Mouse (Mus musculus): ENCODE measurements around the gene Hcn2. TPM values are rescaled to one million over a fixed set of nuclear protein-coding genes. Genes with fewer than 3 reads are reported as not detected.

The Hcn2 gene
- polyA plus RNA-seq, 1 experiment from 2014 or later = 0.45 TPM

DNA sequence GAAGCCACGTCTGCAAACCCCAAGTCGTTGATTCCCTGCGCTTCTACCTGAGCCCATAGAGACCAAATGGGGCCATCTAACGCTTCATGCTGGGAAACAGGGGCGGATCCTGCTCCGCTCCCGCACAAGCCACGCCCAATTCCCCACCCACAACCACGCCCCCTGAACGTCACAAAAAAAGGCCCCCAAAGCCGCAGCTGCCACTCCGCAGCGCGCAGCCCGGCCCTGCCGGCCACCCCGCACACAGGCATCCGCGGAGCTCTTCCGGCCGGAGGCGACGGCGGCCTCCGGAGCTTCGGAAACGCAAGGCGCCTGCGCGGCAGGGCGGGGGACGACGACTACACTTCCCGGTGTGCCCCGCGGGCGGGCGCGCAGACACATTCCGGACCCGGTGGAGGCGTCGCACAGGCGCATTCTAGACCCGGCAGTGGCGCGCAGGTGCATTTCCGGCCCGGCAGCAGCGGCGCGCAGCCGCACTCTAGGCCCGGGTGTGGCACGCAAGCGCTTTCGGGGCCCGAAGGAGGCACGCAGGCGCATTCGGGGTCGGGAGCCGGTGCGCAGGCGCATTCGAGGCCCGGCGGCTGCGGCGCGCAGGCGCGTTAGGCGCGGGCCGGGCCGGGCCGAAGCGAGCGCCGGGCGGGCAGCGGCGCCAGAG, 34.7 kb upstream of the Hcn2 start, which contains the start of gene Cdc34:
Gene Cdc34, plus strand, starts transcription at position 605 of the 655 bp plus-strand sequence.
- Histone ChIP-seq H3K27me3 (no peaks in the 10 kb centered on the region), H3K4me3 (peak within 1 kb of the TSS; percentile 86), H3K4me1 (peaks cover 24% of the 10 kb centered on the region), H3K9ac (peak within 1 kb of the TSS; percentile 89), H3K4me2 (replicated peaks) (peak within 1 kb of the TSS; percentile 97), H3K27ac (peak within 1 kb of the TSS; percentile 81), H3K9me3 (replicated peaks) (no peaks in the 10 kb centered on the region), H3K36me3 (peaks cover 27% of the 10 kb centered on the region)
- WGBS = 0% methylated on average over 71 of the region's 84 CpGs
- ATAC-seq (ENCODE audit: low FRiP score) = peak; percentile 95

DNA sequence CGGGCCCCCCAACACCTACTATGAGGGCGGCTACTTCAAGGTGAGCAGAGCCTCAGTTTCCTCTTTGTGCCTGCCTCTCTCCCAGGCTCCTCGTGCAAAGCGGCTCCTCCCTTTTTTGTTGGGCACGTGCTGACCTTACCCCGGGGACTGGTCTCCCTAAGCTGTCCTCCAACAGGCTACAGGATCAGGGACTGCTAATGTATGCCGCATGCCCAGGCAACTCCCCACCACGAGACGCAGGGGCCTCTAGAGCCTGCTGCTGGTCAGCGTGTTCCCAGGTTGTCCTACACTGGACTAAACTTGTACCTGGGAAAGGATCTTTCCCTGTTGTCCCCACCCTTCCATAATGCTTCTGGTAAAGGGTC, 33.9 kb upstream of the Hcn2 start:
- Histone ChIP-seq H3K9me3 (replicated peaks) (no peaks in the 10 kb centered on the region), H3K27me3 (no peaks in the 10 kb centered on the region), H3K4me3 (peak overlapping the region; percentile 86), H3K27ac (peak overlapping the region; percentile 72), H3K36me3 (peaks cover 35% of the 10 kb centered on the region), H3K9ac (peak overlapping the region; percentile 89), H3K4me2 (replicated peaks) (peak overlapping the region; percentile 97), H3K4me1 (peaks cover 24% of the 10 kb centered on the region)
- 1% methylated on average over 10 of the region's 10 CpGs for WGBS
- peak; percentile 2; the same call in 1 of the 2 replicates for ATAC-seq (ENCODE audit: low FRiP score)

DNA sequence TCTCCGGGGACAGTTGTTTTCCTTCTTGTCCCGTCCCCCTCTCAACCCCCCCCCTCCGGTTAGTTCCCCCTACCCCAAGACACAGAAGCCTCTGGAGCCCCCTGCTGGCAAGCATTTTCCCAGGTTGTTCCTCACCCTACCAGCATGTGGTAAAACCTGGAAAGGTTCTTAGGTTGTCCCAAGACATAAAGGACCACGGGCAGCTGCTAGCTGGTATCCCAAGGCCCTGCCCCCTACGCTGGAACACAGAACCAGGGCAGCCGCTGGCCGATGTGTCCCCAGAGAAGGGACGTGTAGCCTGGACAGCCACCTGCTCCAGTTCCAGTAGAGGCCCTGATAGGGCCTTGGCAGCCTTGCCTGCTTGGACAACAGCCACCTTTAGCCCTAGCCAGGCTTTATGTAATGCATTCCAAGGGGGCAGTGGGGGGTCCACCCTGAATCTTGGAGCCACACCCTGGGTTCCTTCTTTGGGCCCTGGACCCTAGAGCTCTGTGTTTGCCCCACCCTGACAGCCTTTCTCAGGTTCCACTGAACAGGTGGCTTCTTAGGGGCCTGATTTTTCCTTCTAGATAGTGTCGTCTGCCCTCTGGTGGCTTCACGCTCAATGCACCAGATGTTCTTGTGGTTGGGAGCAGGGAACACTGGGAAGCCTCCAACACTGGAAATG, 33.4 kb upstream of the Hcn2 start:
- WGBS = 9% methylated on average over 10 of the region's 10 CpGs
- Histone ChIP-seq H3K4me1 (peaks cover 24% of the 10 kb centered on the region), H3K4me3 (peak overlapping the region; percentile 86), H3K36me3 (peaks cover 40% of the 10 kb centered on the region), H3K9ac (peak overlapping the region; percentile 89), H3K27me3 (no peaks in the 10 kb centered on the region), H3K4me2 (replicated peaks) (peak overlapping the region; percentile 97), H3K27ac (peak overlapping the region; percentile 72), H3K9me3 (replicated peaks) (no peaks in the 10 kb centered on the region)
- no peak for ATAC-seq (ENCODE audit: low FRiP score)

DNA sequence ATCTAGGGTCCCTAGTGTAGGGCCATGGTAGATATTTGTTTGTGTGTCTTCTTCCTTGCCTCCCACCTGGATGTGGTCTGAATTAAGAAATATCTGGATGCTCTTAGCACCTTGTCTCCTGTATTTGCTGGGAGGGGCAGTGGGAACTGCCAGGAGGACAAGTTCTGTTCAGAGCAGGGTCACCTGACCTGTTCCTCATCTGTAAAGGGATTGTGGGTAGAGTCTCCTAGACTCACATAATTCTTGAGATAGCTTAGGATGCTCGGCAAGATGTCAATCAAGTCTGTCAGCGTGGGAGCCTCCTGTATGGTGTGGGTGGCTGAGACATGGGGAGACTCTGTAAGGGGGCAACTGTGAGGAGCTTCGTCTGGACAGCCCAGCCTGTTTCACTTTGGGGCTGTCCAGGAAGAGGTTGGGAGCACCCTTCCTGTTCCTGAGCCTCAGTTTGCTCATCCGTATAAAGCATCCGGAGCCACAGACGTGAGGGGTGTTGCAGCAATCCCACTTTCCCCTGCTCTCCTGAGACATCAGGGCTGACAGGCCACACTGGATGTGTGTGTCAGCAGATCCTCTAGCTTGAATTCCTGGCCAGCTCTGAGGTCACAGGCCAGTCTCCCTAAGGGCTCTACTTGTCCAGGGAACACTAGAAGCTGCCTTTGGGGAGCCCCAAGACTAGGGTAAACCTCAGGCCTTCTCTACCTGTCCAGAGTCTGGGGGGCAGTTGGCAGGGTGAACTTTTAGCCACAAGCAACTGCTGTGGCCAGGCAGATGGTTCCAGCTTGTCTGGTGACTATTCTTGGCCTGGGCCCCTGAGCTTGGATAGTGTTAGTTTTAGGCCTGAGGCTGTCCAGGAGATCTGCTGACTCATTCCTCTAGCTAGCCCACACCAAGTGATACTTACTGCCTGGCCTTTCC, 32.5 kb upstream of the Hcn2 start:
- no peak overlapping the region for H3K27ac ChIP-seq
- 92% methylated on average over 6 of the region's 6 CpGs for WGBS

DNA sequence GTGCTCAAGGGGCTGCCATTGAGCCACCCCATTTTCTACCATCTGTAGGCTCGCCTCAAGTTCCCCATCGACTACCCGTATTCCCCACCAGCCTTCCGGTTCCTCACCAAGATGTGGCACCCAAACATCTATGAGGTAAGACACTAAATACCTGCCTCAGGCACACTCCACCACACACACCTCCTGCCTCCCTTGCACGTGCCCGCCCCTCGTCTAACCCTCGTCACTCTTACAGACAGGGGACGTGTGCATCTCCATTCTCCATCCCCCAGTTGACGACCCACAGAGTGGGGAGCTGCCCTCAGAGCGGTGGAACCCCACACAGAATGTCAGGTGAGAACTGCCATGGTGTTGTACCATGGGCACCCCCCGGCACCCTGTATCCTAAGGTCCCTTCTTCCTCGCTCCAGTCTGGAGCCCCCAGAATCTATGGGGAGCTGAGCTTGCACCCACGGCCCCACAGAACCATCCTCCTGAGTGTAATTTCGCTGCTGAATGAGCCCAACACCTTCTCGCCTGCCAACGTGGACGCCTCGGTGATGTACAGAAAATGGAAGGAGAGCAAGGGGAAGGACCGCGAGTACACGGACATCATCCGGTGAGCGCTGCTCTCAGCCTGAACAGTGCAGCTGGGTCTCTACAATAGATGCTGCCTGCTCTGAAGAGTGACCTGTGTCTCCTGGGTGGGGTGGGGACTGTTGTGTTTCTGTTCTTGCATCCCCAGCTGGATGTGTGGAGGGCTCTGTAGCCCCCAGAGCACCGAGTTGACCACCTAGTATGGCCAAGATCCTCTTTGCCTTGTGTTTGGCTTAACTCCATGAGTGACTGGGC, 31.4 kb upstream of the Hcn2 start:
- Histone ChIP-seq H3K9me3 (replicated peaks) (no peaks in the 10 kb centered on the region), H3K27me3 (no peaks in the 10 kb centered on the region), H3K4me1 (peaks cover 24% of the 10 kb centered on the region), H3K27ac (no peak overlapping the region), H3K4me3 (no peak overlapping the region), H3K36me3 (peaks cover 54% of the 10 kb centered on the region), H3K9ac (no peak overlapping the region), H3K4me2 (replicated peaks) (no peak overlapping the region)
- ATAC-seq (ENCODE audit: low FRiP score) = no peak
- 96% methylated on average over 25 of the region's 25 CpGs for WGBS

More for the DNA sequence above, 32.5 kb upstream of the Hcn2 start:
- ATAC-seq (ENCODE audit: low FRiP score) = no peak
- Histone ChIP-seq H3K4me1 (peaks cover 24% of the 10 kb centered on the region), H3K9me3 (replicated peaks) (no peaks in the 10 kb centered on the region), H3K9ac (peak overlapping the region; percentile 89), H3K4me2 (replicated peaks) (peak overlapping the region; percentile 97), H3K27me3 (no peaks in the 10 kb centered on the region), H3K36me3 (peaks cover 49% of the 10 kb centered on the region), H3K4me3 (peak overlapping the region; percentile 86)

DNA sequence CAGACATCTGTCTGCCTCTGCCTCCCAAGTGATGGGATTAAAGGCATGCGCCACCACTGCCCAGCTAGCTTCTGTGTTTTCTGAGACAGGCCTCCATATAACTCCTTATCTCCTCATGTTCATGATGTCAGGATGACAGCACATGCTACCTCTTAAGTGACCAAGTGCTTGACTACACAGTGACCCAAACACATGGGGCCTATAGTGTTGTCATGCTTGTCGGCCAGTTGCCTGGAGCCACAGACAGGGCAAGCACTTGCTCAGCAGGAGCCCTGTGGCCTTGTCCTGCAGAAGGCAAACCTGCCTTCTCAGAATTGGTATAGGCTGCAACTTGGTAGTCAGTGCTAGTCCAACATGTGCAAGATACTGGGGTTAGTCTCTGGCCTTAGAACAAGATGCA, 30.2 kb upstream of the Hcn2 start:
- H3K9me3 ChIP-seq (replicated peaks) = no peaks in the 10 kb centered on the region
- peaks cover 54% of the 10 kb centered on the region for H3K36me3 ChIP-seq
- peaks cover 19% of the 10 kb centered on the region for H3K4me1 ChIP-seq
- no peak overlapping the region for H3K4me3 ChIP-seq
- H3K27me3 ChIP-seq = no peaks in the 10 kb centered on the region
- no peak overlapping the region for H3K9ac ChIP-seq
- ATAC-seq (ENCODE audit: low FRiP score) = no peak
- H3K27ac ChIP-seq = no peak overlapping the region
- no peak overlapping the region for H3K4me2 ChIP-seq (replicated peaks)
- WGBS = 82% methylated on average over 2 of the region's 2 CpGs

DNA sequence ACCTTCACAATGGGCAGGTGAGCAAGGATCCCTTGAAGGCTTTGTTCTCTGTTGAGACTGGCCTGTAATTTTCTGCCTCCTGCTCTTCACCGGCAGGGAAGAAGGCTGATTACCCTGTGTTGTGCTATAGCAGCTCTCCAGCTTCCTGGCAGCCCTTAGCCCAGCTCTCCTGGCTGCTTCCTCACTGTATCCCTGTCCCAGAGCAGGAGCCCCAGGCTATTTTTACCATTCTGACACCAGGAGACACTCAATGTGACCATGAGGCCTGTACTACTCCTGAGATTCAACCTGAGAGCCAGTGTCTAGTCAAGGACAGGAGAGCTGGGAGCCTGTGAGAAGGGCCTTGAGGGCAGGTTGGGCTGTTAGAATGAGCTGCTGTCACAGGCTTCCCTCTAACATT, 29.7 kb upstream of the Hcn2 start:
- Histone ChIP-seq H3K9ac (no peak overlapping the region), H3K36me3 (peaks cover 54% of the 10 kb centered on the region), H3K27ac (no peak overlapping the region), H3K4me2 (replicated peaks) (no peak overlapping the region), H3K4me3 (no peak overlapping the region), H3K9me3 (replicated peaks) (peaks cover under 1% of the 10 kb centered on the region; the same call in 1 of the 2 replicates), H3K4me1 (peaks cover 18% of the 10 kb centered on the region), H3K27me3 (no peaks in the 10 kb centered on the region)
- no peak for ATAC-seq (ENCODE audit: low FRiP score)
- 94% methylated on average over 1 of the region's 1 CpGs for WGBS

DNA sequence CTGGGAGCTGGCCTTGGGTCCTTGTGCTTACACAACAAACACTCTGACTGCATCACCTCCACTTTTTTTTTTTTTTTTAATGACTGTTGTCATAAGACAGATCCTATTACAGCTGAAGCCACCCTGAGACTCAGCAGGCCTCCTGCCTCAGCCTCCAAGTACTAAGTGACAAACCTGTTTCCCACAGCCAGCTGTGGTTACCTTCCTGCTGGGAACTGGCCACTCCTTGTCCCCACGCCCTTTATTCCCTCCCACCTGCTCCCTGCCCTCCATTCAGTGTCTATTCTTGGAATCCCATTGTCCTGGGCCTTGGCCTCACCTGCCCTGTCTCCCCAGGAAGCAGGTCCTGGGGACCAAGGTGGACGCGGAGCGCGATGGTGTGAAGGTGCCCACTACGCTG, 28.9 kb upstream of the Hcn2 start:
- Histone ChIP-seq H3K4me1 (peaks cover 18% of the 10 kb centered on the region), H3K36me3 (peaks cover 54% of the 10 kb centered on the region), H3K4me2 (replicated peaks) (no peak overlapping the region), H3K9me3 (replicated peaks) (peaks cover 9% of the 10 kb centered on the region; the same call in 1 of the 2 replicates), H3K27ac (no peak overlapping the region), H3K27me3 (no peaks in the 10 kb centered on the region), H3K4me3 (no peak overlapping the region), H3K9ac (no peak overlapping the region)
- ATAC-seq (ENCODE audit: low FRiP score) = no peak
- WGBS = 95% methylated on average over 6 of the region's 6 CpGs

DNA sequence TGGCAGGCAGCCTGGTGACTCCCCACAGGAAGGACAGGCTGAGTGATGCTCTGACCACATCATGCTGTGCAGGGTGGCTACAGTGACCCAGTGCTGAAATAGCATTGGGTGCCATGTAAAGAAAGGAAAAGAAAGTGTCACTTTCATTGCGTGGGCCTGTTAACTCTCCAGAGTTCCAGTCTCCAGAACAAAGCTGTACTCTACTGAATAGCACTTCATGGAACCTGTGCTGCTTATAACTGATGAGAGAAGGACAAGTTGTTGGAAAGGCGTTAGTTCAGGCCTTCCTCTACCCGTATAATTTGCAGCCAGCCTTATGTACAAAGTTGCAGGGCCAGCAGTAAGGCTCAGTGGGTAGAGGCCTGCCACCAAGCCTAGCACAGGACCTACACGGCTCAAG, 27.7 kb upstream of the Hcn2 start, which contains the start of gene Gzmm:
Gene Gzmm, plus strand, starts transcription at position 301 of the 400 bp plus-strand sequence.
- 88% methylated on average over 4 of the region's 4 CpGs for WGBS
- Histone ChIP-seq H3K27ac (no peak within 1 kb of the TSS), H3K4me2 (replicated peaks) (no peak within 1 kb of the TSS), H3K36me3 (peaks cover 54% of the 10 kb centered on the region), H3K4me1 (peaks cover 6% of the 10 kb centered on the region), H3K27me3 (no peaks in the 10 kb centered on the region), H3K9ac (no peak within 1 kb of the TSS), H3K9me3 (replicated peaks) (peaks cover 9% of the 10 kb centered on the region; the same call in 1 of the 2 replicates), H3K4me3 (no peak within 1 kb of the TSS)
- ATAC-seq (ENCODE audit: low FRiP score) = no peak

DNA sequence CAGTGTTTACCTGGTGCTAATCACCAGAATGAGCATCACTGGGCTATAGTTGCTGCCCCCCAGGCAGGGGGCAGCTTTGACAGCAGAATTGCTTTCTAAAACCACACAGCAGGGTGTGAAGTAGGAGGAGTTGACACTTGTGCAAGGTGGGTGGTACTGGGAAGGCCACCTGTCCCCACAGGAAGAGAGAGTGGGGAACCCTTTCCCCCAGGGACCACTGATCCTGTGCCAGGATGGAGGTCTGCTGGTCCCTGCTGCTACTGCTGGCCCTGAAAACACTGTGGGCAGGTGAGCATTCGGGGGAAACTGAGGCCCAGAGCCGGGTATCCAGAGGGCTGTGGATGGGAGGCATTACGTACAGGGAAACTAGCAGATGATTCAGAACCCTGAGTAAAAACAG, 27.3 kb upstream of the Hcn2 start:
- Histone ChIP-seq H3K4me3 (no peak overlapping the region), H3K27me3 (no peaks in the 10 kb centered on the region), H3K9ac (no peak overlapping the region), H3K4me2 (replicated peaks) (no peak overlapping the region), H3K27ac (no peak overlapping the region), H3K36me3 (peaks cover 52% of the 10 kb centered on the region), H3K4me1 (peaks cover 2% of the 10 kb centered on the region), H3K9me3 (replicated peaks) (peaks cover 9% of the 10 kb centered on the region; the same call in 1 of the 2 replicates)
- 92% methylated on average over 3 of the region's 3 CpGs for WGBS
- no peak for ATAC-seq (ENCODE audit: low FRiP score)

DNA sequence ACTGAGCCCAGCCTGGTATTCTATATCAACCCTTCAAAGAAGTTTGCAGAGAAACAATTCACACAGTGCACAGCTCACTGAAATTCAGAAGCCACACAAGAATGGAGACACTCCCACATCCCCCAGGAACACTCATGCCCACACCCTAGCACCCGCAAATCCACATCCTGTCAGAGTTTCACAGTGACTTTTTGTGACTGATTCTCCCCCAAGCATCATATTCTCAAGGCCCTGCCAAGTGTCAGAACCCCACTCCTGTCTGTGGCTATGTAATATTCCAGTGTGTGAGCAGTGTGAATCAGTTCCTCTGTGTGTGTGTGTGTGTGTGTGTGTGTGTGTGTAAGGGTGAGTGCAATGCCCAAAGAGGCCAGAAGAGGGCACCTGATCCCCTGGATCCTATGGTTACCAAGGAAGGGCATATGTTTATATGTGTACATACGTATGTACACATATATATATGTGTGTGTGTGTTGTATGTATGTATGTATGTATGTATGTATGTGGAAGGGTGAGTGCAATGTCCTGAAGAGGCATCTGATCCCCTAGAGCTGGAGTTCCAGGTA, 24.4 kb upstream of the Hcn2 start:
- ATAC-seq (ENCODE audit: low FRiP score) = no peak
- H3K36me3 ChIP-seq = peaks cover 23% of the 10 kb centered on the region

More for the DNA sequence above, 24.4 kb upstream of the Hcn2 start:
- Histone ChIP-seq H3K4me2 (replicated peaks) (no peak overlapping the region), H3K4me1 (0 out of 2 replicates have a peak, but pooled peaks cover 2% of the 10 kb centered on the region), H3K9me3 (replicated peaks) (peaks cover 9% of the 10 kb centered on the region; the same call in 1 of the 2 replicates), H3K4me3 (no peak overlapping the region), H3K9ac (no peak overlapping the region), H3K27me3 (no peaks in the 10 kb centered on the region), H3K27ac (no peak overlapping the region)
- 100% methylated on average over 2 of the region's 2 CpGs for WGBS

Measured in hindbrain, embryonic 12.5 days (tissue).